Mouse (Mus musculus) heart, postnatal 0 days (tissue): ENCODE results near the gene Sptbn4. TPM values are rescaled to one million over a fixed set of nuclear protein-coding genes. Genes with fewer than 3 reads are reported as not detected.

Experiments used
- ATAC-seq: fragments of 200-750 bp; cut with Nextera tagmentation; 2 replicates; pipeline ENCODE4 v1.8.0; 2017; ENCODE audit warnings: low read depth, moderate number of reproducible peaks, moderate library complexity; ENCODE audit not compliant: insufficient read depth
- DNase-seq: peaks from one replicate; pipeline ENCODE4 v3.0.0-alpha.2; 2016; ENCODE audit warnings: low spot score
- H3K27ac ChIP-seq: fragments of 300-500 bp; sonication (generic); 2 replicates; pipeline ENCODE4 v1.5.1; 2014; ENCODE audit warnings: low read depth, mild to moderate bottlenecking
- H3K27me3 ChIP-seq: fragments of 300-500 bp; sonication (generic); 2 replicates; pipeline ENCODE4 v1.6.1; 2014; ENCODE audit warnings: low read length, mixed read lengths; ENCODE audit not compliant: control insufficient read depth, insufficient read depth
- H3K36me3 ChIP-seq: fragments of 300-500 bp; sonication (generic); replicated peaks from 2 replicates; pipeline ENCODE4 v1.6.1; 2014; ENCODE audit warnings: low read length, mixed read lengths; ENCODE audit not compliant: control insufficient read depth, insufficient read depth
- H3K4me1 ChIP-seq: fragments of 300-500 bp; sonication (generic); 2 replicates; pipeline ENCODE4 v1.6.1; 2014; ENCODE audit warnings: antibody characterized with exemption; ENCODE audit not compliant: control insufficient read depth, insufficient read depth
- H3K4me2 ChIP-seq: fragments of 300-500 bp; sonication (generic); 2 replicates; pipeline ENCODE4 v1.6.1; 2014; ENCODE audit warnings: low read depth, mild to moderate bottlenecking, low read length, moderate library complexity
- H3K4me3 ChIP-seq: fragments of 300-500 bp; sonication (generic); 2 replicates; pipeline ENCODE4 v1.5.1; 2014; ENCODE audit warnings: low read depth, low read length
- H3K9ac ChIP-seq: fragments of 300-500 bp; sonication (generic); replicated peaks from 2 replicates; pipeline ENCODE4 v1.6.1; 2014; ENCODE audit warnings: low read depth, low read length, mixed read lengths
- H3K9me3 ChIP-seq: fragments of 300-500 bp; sonication (generic); replicated peaks from 2 replicates; pipeline ENCODE4 v1.6.1; 2016; ENCODE audit warnings: low read length; ENCODE audit not compliant: control insufficient read depth
- CTCF ChIP-seq: IDR thresholded peaks from 2 replicates; pipeline ENCODE4 v1.5.1; 2016; ENCODE audit warnings: antibody characterized with exemption, control low read depth, low read depth
- EP300 ChIP-seq: IDR thresholded peaks from 2 replicates; pipeline ENCODE4 v1.6.1; 2016; ENCODE audit warnings: antibody characterized with exemption, low read depth
- WGBS: fragments of 180-500 bp; shearing (Covaris S2); extraction: QIAGEN DNeasy Blood & Tissue Kit; methylation state at CpG from one replicate; pipeline ENCODE4 v1.1.7; 2014; 5-methylcytosine and 5-hydroxymethylcytosine counted together
- polyA plus RNA-seq: library from polyadenylated mRNA; unstranded; fragments of >200 nt; fragmentation: Nextera tagmentation; extraction: Ambion mirVana; gene quantifications from 2 replicates; pipeline ENCODE4 v1.2.1, GENCODE M21; 2015
- total RNA-seq: library from RNA; depleted of rRNA; stranded (reverse); fragments of >200 nt; gene quantifications from 2 replicates; pipeline ENCODE4 v1.2.3, GENCODE M21; 2014; ENCODE audit warnings: low replicate concordance

Gene Sptbn4
- total and polyA plus RNA-seq, 2 experiments from 2014 or later: 0.05 TPM; not detected in 1

GRCm38 (mm10) chr7:27366082-27366844 is 81.2 kb downstream of the Sptbn4 start:
- no peak for ATAC-seq
- no peak overlapping the region for H3K27ac ChIP-seq
- H3K27me3 ChIP-seq: peaks cover 87% of the 10 kb centered on the region
- H3K4me1 ChIP-seq: no peaks in the 10 kb centered on the region; the same call in 1 of the 2 replicates
- H3K9ac ChIP-seq: no peak overlapping the region
- DNase-seq: no peak
- no peak overlapping the region for H3K4me2 ChIP-seq
- no peaks in the 10 kb centered on the region for H3K36me3 ChIP-seq
- no peak for TF ChIP-seq EP300
- no peak for TF ChIP-seq CTCF
- WGBS: 38% methylated on average over 21 of the region's 21 CpGs
- 0 out of 2 replicates have a peak, but pooled peaks cover 9% of the 10 kb centered on the region for H3K9me3 ChIP-seq
- no peak overlapping the region for H3K4me3 ChIP-seq

DNA sequence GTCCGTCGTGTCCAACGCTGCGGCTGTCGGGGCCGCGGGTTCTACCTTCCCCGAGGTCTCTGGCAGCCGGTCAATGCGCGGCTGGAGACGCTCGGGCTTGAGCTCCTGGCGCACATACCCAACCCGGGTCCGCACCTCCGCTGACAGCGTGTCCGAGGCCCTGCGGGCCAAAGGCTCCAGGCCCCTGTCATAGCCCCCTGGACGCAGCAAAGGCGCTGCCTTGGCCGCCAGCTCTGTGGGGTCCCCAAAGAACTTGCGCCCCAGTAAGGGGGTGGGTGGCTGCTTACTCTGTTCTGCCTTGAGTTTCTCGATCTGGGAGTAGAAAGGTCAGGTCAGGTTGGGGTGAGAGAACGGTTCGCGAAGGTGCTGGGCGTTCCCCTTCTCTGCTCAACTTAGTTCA is 83.1 kb downstream of the Sptbn4 start:
- peaks cover 68% of the 10 kb centered on the region for H3K27me3 ChIP-seq
- no peak overlapping the region for H3K9ac ChIP-seq
- H3K27ac ChIP-seq: no peak overlapping the region
- no peaks in the 10 kb centered on the region for H3K36me3 ChIP-seq
- 8% methylated on average over 29 of the region's 29 CpGs for WGBS
- no peak for DNase-seq
- ATAC-seq: no peak
- no peaks in the 10 kb centered on the region for H3K9me3 ChIP-seq
- no peak for TF ChIP-seq EP300
- no peak for TF ChIP-seq CTCF
- 0 out of 2 replicates have a peak overlapping the region, but pooled peaks have one; percentile 1 for H3K4me2 ChIP-seq
- peak overlapping the region; percentile 12; the same call in 1 of the 2 replicates for H3K4me3 ChIP-seq
- H3K4me1 ChIP-seq: no peaks in the 10 kb centered on the region; the same call in 1 of the 2 replicates

DNA sequence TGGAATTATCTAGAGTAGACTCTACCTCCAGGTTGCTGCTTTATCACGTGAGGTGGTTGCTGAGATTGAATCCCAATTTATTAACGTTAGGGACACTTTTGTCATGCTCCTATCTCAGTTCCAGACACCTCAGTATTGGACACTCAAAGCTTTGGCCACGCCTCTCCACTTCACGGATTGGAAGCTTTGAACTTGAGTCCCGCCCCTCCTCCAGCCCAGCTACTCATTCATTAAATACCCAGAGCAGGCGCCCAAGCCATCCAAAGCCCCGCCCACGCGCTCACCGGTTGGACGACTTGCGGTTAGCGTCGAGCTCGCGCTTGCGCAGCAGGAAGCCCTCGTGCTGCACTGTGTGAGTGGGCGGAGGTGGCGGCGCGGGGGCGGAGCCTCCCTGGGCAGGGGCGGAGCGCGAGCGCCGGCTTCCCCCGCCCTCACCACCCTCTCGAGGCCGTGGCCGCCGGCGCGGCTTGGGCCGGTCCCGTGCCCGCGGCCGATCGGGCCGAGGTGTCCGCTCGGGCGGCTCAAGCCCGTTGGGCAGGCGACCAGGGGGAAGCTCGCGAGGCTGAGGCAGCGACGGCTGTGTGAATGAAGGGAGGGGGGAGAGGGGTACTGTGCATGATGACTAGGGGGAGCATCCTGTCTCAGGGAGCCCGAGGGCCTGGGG is 86.1 kb downstream of the Sptbn4 start:
- ATAC-seq (peak; percentile 98), DNase-seq (peak; percentile 95)
- H3K27ac ChIP-seq: no peak overlapping the region
- H3K4me2 ChIP-seq: peak overlapping the region; percentile 62
- peak overlapping the region; percentile 31; the same call in 1 of the 2 replicates for H3K9ac ChIP-seq
- peak overlapping the region; percentile 39 for H3K4me3 ChIP-seq
- 1% methylated on average over 51 of the region's 52 CpGs for WGBS
- no peaks in the 10 kb centered on the region for H3K9me3 ChIP-seq
- TF ChIP-seq CTCF (no peak), EP300 (no peak)
- H3K36me3 ChIP-seq: no peaks in the 10 kb centered on the region
- H3K27me3 ChIP-seq: peaks cover 39% of the 10 kb centered on the region
- H3K4me1 ChIP-seq: peaks cover 10% of the 10 kb centered on the region

- 47% methylated on average over 6 of the region's 6 CpGs for WGBS
- ATAC-seq: no peak
Observed at GRCm38 (mm10) chr7:27360749-27361148, 86.7 kb downstream of the Sptbn4 start.

DNA sequence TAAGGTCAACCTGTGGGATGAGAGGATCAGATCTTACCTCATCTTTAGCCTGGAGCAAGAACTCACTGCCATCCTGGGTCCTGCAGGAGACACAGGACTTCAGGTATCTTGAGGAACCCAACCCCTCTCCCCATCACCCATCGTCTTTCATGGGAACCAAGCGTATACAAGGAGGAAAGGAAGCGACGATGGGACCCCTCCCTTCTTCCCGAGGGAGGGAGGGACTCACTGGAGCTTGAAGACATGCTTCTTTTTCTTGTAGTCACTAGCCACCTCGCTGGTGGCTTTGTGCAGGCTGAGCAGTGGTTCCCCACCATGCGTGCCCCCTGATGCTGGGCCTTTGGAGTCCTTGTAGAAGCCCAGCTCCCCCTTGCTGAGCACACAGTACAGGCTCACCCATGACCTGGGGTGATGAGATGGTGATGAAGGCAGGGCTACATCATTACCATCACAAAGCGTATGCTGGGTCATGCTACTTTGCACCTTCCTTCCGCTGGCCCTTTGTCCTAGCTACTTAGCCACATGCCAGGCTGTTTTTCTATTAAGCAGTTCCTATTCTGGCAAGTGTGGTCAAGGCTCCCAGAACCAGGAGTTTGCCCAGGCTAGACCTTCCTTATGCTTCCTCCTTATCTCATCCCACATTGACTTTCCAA is 87.7 kb downstream of the Sptbn4 start:
- Histone ChIP-seq H3K4me1 (peaks cover 17% of the 10 kb centered on the region), H3K4me2 (no peak overlapping the region), H3K27ac (no peak overlapping the region), H3K36me3 (no peaks in the 10 kb centered on the region), H3K27me3 (peaks cover 23% of the 10 kb centered on the region), H3K9me3 (no peaks in the 10 kb centered on the region), H3K4me3 (no peak overlapping the region), H3K9ac (no peak overlapping the region)
- TF ChIP-seq CTCF (no peak), EP300 (no peak)
- 85% methylated on average over 9 of the region's 9 CpGs for WGBS
- DNase-seq (no peak), ATAC-seq (no peak)

More at GRCm38 (mm10) chr7:27360749-27361148, 86.7 kb downstream of the Sptbn4 start:
- no peak for DNase-seq
- Histone ChIP-seq H3K27me3 (peaks cover 32% of the 10 kb centered on the region), H3K27ac (no peak overlapping the region), H3K9me3 (no peaks in the 10 kb centered on the region), H3K4me1 (peaks cover 12% of the 10 kb centered on the region), H3K4me2 (peak overlapping the region; percentile 62; the same call in 1 of the 2 replicates), H3K36me3 (no peaks in the 10 kb centered on the region), H3K9ac (no peak overlapping the region), H3K4me3 (no peak overlapping the region)
- TF ChIP-seq CTCF: no peak
- TF ChIP-seq EP300: no peak
